ENCODE assay signal across 9 mouse cellular contexts in genomic region chr6:134606949-134607746, GRCm38 (mm10). TPM values are rescaled to one million over a fixed set of nuclear protein-coding genes. Genes with fewer than 3 reads are reported as not detected.
A peak's percentile ranks its signal among the peaks of the same experiment; 100 is the strongest.
DNase-seq lines count a peak whose midpoint lies in the region; ATAC-seq lines count a peak whose summit lies in the region.
"Had no signal": no experiment of that assay in that cellular context is flagged by ENCODE, and none has a peak within 500 bp of the region (broad histone marks: within the 10 kb centered on the region; RNA-seq: fewer than 3 reads in every experiment).

No protein-coding gene starts in this region.

- WGBS in midbrain, embryonic 15.5 days = 51% methylated on average over 9 of the region's 9 CpGs

- peak; percentile 82 for ATAC-seq in midbrain, embryonic 15.5 days (replicated peaks)

- intact Hi-C loops in heart, postnatal 14 days (cut with DNase I) = loop anchor here (1.0 to 5.0 kb wide), 4 partner anchors 35 to 180 kb away; partner anchors contain the start of gene Lrp6

- DNase-seq in adrenal gland, adult (ENCODE audit: inconsistent age in 2 of 2, low spot score in 1 of 2) = peak; percentile 24 to 77
- DNase-seq in adrenal gland, postnatal 4 days (ENCODE audit: low spot score in 2 of 2) = no peak
- peak; percentile 45 for DNase-seq in urinary bladder, postnatal 14 days (ENCODE audit: low spot score)
- no peak for DNase-seq in urinary bladder, adult 2 months (ENCODE audit: low spot score)
- DNase-seq in heart, postnatal 14 days = peak; percentile 31 to 56
- DNase-seq in kidney, postnatal 4 days = peak; percentile 42 to 68
- DNase-seq in spleen, postnatal 36 days (ENCODE audit: low spot score in 2 of 2) = no peak

- H3K4me3 ChIP-seq in midbrain, embryonic 15.5 days = no peak overlapping the region

- no peak overlapping the region for H3K4me2 ChIP-seq in midbrain, embryonic 15.5 days

- no peaks in the 10 kb centered on the region for H3K9me3 ChIP-seq in midbrain, embryonic 15.5 days

- H3K9ac ChIP-seq in midbrain, embryonic 15.5 days = no peak overlapping the region

- H3K27ac ChIP-seq in midbrain, embryonic 15.5 days = no peak overlapping the region
- H3K27ac ChIP-seq: macrophage had no signal

- H3K36me3 ChIP-seq in midbrain, embryonic 15.5 days (replicated peaks) = no peaks in the 10 kb centered on the region

- H3K4me1 ChIP-seq in midbrain, embryonic 15.5 days = no peaks in the 10 kb centered on the region

- H3K27me3 ChIP-seq in midbrain, embryonic 15.5 days (replicated peaks) = no peaks in the 10 kb centered on the region

RNA-seq across cellular contexts. Expression of gene Mansc1, which starts 25.1 kb away (rescaled TPM):
- 10 to 100 TPM in 1 of 2 experiments, 1 to 10 TPM in 1; 8.8 to 10.0 TPM for total RNA-seq in adrenal gland, postnatal 4 days (2021)
- polyA plus RNA-seq in urinary bladder, adult 2 months (2012; rRNA removed) = 15.2 and 15.4 TPM in 2 replicates
- total RNA-seq in heart, postnatal 14 days (2021) = 1 to 10 TPM; 5.5 to 7.4 TPM
- polyA plus RNA-seq in midbrain, embryonic 15.5 days (2015; fragmentation: Nextera tagmentation; extraction: Ambion mirVana) = 1.1 TPM in 2 replicates

RNA-seq across cellular contexts. Expression of gene Borcs5, which starts 32.2 kb away (rescaled TPM):
- 10 to 100 TPM; 13.8 to 14.8 TPM for total RNA-seq in adrenal gland, postnatal 4 days (2021)
- 15.8 and 17.4 TPM in 2 replicates for polyA plus RNA-seq in urinary bladder, adult 2 months (2012; rRNA removed)
- 1 to 10 TPM; 9.1 to 9.9 TPM for total RNA-seq in heart, postnatal 14 days (2021)
- 48.6 and 49.7 TPM in 2 replicates for polyA plus RNA-seq in midbrain, embryonic 15.5 days (2015; fragmentation: Nextera tagmentation; extraction: Ambion mirVana)

RNA-seq across cellular contexts. Expression of gene Lrp6, which starts 40.4 kb away (rescaled TPM):
- 10 to 100 TPM; 87.0 to 90.5 TPM for total RNA-seq in adrenal gland, postnatal 4 days (2021)
- polyA plus RNA-seq in urinary bladder, adult 2 months (2012; rRNA removed) = 36.2 and 43.8 TPM in 2 replicates
- 10 to 100 TPM; 56.1 to 62.8 TPM for total RNA-seq in heart, postnatal 14 days (2021)
- polyA plus RNA-seq in midbrain, embryonic 15.5 days (2015; fragmentation: Nextera tagmentation; extraction: Ambion mirVana) = 18.8 and 19.5 TPM in 2 replicates

Comparison
In these comparisons a context has a peak if more than half of its experiments do, and no peak if none do; other contexts are left out.
1. DNase-seq: peak in adrenal gland, adult (2 of 2), urinary bladder, postnatal 14 days (single experiment), heart, postnatal 14 days (2 of 2) and kidney, postnatal 4 days (2 of 2); none in adrenal gland, postnatal 4 days (0 of 2), urinary bladder, adult 2 months (single experiment) and spleen, postnatal 36 days (0 of 2).